Mouse (Mus musculus): ENCODE data around the gene 2310057J18Rik.

- TF ChIP-seq POLR2A (IDR thresholded peaks at IDR 0.05; ENCODE audit: control insufficient read depth, low read depth, low read length) (no peak), CTCF (IDR thresholded peaks at IDR 0.05; ENCODE audit: control insufficient read depth, insufficient read depth, insufficient replicate concordance, low read depth, low read length) (no peak)
These were observed 2.9 kb upstream of the 2310057J18Rik start for GRCm38 (mm10) chr10:28988990-28989389.

Data from testis, adult 2 months (tissue).